Mouse (Mus musculus) lung, postnatal 14 days (tissue): ENCODE measurements around the gene Arnt2.

Source experiments
- DNase-seq: peaks from one replicate; pipeline ENCODE4 v3.0.0; 2021

The Arnt2 gene

DNA sequence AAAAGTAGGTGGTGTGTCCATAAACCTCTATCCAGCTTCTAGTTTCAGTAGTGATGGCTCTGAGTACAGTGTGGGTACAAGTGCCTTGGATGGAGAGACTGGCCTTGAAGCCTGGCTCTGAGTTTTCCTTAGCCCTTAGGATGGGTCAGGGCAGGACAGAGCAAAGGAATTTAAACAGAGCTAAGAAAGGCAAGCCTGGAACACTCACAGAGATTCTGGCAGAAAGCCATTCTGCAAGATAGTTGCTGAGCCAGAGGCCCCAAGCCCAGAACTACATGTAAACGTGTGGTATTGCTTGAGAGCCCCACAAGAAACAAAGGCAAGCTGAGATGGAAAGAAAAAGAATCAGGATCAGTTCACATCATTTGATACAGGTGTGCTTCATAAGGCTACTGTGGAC, 70.8 kb downstream of the Arnt2 start:
- DNase-seq, result peak; percentile 29

DNA sequence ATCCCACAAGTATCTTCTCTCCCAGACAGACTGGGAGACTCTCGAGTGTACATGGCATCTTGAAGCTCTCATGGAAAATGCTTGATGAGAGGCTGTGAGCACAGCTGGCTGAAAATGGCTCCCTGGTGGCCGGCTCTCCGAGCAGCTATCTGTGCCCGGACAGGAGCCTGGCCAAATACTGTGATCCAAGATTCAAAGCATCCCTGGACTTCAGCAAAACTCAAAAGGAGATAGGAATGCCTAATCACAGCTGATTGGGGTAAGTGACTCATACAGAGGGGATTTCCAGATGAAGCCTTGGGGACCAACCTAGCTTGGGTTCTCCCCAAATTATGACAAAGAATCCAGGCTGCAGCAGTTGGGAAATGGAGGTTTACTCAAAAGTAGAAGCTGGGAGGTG, 72.2 kb downstream of the Arnt2 start:
- no peak for DNase-seq

DNA sequence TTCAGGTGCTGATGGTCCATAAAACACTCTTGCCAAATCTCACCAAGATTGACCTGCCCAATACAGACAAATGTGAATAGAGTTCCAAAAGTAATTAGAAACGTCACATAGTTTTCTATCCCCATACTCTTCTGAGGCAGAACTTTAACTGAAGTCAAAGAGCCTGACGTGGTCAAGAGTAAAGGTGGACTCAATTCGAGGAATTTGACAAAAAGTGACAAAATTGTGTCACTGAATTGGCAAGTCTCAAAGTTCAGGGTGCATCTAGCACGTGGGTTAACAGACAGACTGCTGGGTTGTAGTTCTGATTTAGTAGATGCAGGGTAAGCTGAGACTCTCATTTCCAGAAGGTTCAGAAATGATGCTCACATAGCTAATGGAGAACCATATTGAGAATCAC, 73.1 kb downstream of the Arnt2 start:
- DNase-seq, result no peak

DNA sequence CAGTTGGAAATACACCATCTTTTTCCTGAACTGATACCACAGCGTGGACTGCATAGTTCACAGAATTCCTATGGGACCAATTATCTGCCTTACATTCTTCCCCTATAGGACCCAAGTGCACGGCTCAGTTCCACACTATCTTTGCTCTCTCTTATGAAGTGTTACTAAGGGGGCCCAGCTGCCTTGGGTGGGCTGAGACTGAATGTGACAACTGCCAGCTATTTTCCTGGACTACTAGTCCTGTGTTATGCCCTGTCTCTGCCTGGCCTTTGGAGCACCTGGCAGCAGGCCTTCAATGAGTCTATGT, 73.4 kb downstream of the Arnt2 start:
- no peak for DNase-seq

DNA sequence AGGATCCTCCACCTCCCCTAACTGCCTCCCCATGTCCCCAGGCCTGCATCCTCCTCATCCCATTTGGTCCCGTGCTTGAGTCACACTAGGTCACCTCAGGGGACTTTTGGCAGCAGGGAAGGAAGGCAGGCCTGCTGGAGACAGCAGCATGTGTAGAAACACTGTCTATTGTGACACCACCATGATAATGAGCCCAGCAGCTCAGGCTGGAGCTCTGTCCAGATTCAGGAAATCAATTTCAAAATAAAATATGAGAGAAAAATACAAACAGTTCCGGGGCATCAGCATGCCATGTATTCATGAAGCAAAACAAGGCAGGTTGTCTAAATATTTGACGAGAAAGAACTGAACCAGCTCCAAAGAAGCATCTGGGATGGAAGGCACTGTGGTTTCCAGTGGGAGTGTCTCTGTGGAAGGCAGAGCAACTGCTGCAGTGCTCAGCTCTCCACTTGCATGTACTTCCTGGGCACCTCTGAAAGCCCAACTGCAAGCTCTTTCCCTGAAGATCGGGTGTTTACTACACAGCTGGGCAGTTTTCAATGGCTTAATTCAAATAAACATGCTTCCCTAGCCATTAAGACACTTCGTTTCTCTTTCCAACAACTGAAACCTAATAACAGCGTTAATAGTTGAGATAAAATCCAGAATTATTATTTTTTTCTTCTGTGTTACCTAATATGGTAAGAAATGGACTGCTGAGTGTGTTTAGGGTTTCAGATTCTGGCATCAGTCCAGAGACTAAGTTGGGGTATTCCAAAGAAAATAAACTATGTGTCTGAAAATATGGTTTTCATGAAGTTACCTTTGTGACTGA, 74.0 kb downstream of the Arnt2 start:
- peak; percentile 25 for DNase-seq

DNA sequence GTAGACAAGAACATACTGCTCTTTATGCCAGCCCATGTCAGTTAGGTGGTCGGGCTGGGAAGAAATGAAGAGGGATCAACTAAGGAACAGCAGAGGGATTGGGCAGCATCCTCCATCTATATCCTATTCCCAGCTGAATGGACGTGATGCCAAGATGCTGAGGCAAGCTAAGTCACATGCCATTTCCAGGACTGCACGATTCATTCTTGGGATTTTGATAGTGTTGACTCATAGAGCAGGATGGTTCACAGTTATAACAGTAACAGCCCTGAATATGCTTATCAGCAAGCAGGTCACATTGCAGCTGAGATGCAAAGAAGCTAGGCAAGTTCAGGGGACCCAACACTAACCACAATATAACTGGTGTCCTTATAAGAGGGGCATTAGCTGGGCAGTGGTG, 76.0 kb downstream of the Arnt2 start:
- DNase-seq, result no peak

DNA sequence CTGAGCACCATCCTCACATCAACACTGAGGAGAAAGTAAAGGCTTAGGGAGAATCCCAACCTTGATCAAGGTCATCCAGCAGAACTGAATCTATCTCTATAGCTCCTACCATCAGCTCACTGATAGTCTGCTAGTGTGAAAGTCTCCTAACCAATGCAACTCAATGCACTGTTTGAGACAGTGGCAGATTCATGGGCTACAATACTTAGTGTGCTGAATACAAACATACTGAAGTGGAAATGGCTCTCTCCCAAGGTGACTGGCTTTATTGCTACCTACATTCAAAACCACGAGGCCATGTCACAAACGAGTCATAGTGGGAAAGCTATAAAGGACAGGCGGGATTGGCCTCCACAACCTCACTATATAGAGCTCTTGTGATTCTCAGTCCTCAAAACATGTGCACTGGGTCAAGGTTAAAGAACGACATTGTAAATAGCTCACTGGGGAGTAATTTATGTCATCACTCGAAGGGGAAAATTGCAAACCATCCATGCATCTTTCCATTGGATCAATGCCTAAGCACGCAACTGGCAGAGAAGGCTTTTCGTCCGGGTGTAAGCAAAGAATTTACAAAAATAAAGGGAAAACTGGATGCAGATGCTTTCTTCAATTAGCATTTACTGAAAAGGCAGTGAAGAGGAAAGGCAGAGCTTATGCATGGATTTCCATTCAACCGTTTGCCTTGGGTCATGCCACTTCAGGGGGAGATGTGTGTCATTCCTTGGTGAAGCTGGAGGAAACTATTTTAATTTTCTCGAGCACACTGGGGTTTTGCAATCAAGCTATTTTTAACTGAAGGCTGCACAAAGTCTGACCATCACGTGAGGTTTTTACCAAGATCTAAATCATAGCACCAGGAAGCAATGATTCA, 77.4 kb downstream of the Arnt2 start:
- DNase-seq, result no peak

DNA sequence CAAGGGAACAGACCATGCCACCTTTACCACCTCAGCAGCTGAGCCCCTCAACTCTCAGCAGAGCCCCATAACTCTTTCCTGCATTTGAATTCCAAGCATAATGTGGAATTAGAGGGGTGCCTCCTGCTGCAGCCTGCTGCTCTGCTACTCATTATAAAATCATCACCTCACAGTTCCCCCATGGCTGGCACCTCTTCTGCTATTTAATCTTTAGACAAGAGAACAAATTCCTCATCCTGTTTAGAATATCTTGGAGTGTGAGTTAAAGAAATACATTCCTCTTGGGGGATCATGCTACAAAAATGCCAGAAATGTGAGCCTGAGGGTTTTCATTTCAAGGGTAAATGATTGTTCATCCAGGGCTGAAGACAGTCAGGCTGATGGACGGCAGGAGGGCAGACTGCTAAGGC, 80.8 kb downstream of the Arnt2 start:
- no peak for DNase-seq

DNA sequence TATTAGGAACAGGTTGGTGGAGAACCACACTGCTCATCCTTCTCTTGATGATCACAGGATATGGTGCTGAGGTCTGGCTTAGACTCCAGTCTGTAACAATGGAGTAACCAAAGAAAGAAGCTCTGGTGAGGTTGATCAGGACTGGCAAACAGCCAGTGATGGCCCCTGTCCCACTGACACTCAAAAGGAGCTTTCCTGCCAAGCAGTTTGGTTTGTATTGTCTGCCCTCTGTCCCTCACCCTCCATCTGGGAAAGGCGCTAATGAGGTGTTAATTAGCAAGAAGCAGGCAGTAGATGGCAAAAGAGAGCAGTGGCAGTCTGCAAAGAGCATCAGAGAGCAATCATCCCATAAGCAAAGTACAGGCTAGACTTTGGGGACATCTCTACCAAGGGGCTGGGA, 81.2 kb downstream of the Arnt2 start:
- DNase-seq, result peak; percentile 57

DNA sequence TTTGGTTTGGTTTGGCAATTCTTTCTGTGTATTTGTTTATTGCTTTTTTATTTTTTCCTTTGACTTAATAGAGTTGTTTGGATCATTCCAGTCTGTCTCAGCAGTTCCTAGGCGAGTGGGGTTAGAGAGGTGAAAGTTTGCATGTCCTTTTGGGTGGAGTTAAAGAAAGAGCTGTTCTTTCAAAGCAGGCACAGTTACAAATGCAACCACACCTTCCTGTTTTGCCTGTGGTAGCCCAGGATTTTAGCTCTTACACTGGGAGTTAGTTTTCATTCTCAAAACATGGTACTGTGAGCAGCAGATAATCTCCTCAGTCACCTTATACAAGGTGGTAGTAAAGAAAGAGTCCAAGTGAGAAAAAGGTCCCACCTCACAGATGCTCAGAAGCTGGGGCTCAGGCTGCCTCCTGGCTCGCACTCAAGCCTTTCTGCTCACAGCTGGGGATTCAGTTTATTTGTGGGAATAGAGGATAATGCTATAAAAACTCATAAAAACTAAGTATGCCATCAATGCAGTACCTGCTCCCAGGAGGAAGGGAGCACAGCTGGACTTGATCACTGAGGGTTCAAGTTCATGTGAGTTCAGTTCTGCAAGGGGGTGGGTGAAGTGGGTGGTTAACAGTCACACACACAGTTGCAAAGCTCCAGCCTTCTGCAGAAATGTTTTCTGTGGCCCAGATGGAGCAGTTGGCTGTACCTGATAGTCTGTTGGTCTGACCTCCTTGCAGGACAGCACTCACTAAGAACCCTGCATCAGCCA, 84.2 kb downstream of the Arnt2 start:
- DNase-seq, result no peak

DNA sequence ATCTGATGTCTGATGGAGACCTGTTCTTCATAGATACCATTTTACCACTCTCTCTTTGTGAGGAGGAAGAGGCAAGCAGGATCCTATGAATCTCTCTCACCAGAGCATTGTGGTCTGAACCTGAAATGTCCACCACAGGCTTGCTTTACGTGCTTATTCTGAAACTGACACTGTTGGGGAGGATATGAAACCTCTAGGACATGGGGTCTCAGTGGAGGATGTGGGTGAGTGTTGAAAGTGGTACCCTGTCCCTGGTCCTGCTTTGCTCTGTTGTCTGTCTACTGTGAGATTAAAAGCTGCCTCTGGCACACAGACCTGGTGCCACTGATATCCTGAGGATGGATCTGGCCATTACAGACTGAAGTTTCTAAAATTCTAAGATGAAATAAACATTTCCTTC, 88.4 kb downstream of the Arnt2 start:
- no peak for DNase-seq

DNA sequence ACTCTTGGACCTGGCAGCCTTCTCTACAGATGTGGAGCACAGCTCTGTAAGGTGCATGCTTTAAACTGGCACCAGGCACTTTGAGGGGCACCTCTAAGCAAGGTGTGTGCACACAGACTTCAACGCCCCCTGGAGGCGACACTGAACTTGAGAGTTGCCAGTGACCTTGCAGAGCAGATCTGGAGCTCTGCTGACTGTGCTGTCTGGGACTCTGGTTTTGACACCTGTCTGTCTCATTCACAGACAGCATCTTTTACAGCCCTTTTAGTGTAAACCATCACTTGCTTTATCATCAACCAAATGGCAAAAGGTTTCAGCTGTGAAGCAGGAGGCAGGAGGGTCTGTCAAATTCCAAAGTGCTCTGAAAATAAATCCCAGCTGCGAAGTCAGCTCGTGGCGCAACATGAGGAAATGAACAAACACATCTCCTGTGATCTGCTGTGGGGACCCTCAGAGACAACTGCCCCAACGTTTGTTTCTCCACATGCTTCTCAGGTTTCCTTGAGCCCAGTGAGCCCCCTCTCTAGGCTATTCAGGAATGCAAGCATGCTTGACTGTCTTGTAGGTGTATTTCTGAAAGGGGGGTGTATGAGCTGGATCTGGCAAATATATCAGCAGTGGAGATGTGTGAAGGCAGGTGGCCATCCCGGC, 94.5 kb downstream of the Arnt2 start:
- DNase-seq, result peak; percentile 53

DNA sequence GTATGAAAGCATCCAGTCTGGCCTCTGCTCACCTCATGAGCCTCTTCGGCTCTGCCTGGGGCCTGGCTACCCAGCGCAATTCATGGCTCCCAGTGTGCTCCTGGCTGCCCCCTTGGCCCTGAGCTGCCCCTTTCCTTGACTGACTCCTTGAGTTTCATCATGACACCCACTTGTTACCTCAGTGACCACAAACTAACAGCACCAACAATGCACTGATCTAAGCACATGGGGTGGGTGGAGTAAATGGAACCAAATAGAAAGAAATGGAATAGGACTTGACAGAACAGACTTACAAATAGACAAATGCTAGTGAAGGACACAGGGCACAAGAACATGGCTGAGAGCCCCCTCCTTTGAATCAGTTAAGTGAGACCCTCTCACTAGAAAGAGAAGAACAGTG, 95.2 kb downstream of the Arnt2 start:
- DNase-seq, result no peak

DNA sequence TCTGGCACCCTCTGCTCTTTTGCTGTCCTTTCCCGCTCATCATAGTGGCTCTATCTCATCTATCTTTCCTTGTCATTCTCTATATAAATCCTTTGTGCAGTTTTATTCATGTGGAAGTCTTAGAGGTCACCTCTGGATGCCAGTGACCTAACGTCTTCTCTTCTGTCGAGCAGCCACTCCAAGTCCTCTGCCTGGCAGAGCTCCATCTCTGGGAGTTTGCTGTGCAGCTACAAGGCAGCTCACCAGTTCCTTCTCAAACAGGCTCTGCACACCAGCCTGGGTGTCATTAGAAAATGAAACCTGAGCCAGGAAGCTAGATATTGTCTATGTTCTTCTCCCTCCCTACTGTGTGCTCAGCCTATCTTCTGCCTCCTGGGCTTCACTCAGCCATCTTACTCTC, 98.4 kb downstream of the Arnt2 start:
- no peak for DNase-seq

DNA sequence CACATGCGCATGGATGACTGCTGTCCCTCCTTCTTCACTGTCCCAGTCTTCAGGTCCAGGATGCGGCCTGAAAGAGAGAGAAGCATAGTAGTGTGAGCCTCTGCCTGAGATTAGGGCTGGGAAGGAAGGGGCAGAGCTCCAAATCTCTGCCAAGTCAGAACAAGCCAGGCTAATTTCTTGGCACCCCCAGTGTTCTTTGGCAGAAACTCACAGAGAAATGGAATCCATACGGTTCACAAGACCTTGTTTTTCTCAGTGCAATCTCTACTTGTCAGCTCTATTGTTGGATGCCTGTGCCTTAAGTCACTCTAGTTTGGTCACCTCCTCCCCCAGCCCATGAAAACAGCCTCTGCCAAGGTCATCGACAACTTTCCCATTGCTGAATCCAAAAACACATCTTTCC, 99.1 kb downstream of the Arnt2 start:
- no peak for DNase-seq

DNA sequence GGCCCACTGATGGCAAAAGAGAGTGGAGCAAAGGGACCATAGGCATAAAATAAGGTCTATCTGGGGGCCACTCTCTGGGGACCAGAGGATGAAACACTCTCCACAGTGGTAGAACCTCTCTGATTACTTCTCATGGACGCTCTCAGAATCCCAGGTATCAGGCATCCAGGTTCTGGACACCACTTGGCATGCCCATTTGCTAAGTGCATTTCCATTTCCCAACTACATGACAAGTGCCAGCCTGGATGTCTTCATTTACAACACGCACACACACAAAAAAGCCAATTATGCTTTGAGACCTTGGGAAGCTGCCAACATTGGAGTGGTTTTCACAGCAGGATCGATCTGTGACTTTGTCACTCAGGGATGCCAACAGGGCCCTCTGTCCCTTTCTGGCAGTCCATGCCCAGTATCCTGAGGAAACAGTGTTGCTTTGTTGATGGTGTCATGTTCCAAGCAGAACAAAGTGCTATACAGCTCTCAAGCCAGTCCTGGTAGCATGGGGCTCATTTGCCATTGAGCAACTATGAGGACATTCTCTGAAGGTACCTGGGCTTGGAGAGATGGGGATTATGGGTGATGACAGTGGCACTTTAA, 102.5 kb downstream of the Arnt2 start:
- no peak for DNase-seq

DNA sequence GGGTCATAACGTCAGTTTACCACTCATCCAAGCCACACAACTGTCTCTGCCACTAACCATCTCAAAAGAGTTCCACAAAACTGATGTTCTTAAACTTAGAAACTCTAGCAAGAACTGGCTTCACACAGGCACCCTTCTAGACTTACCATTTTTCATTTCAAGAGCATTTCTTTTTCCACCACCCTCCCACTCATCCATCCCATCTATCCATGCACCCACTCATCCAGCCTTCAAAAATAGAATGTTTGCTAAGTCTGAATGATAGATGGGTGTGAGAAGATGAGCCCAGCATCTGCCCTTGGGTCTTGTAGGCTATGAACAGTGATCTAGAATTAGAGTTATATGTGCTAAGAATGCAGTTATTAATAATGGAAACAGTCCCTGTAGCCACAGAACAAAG, 109.7 kb downstream of the Arnt2 start:
- no peak for DNase-seq

DNA sequence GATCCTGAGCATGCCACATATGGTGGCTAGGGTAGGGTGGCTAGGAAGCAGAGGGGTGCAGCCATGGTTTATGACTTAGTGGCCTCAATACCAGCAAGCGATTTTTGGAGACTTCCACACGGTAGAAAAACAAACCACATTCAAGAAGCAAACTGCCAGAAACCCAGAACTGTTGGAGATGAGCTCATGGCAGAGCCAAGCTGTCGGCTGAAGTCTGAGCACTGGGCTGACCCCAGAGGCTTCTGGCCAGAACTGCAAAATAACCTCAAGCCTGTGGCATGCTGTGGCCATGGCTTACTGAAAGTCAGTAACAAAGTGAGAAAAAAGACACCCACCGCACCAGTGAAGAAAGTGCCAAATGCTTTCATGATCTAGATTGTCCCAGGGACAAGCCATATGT, 110.4 kb downstream of the Arnt2 start:
- DNase-seq, result peak; percentile 23

DNA sequence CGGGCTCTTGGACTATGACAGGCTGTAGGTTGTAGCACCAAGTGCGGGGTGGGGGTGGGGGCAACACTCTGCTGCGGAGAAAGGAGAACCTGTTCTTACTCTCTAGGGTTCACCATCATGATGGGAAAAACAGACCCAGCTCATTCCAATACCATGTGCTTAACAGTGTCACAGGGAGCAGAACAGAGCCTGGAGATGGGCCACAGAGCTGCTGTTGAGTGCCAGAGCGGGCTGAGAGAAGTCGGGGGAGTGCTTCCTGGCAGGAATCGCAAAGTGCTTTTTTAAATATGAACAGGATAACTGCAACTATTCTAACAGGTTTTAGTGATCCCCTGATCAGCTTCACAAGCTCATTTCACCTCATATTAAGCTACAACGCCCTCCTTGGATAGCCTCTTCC, 116.9 kb downstream of the Arnt2 start:
- no peak for DNase-seq

DNA sequence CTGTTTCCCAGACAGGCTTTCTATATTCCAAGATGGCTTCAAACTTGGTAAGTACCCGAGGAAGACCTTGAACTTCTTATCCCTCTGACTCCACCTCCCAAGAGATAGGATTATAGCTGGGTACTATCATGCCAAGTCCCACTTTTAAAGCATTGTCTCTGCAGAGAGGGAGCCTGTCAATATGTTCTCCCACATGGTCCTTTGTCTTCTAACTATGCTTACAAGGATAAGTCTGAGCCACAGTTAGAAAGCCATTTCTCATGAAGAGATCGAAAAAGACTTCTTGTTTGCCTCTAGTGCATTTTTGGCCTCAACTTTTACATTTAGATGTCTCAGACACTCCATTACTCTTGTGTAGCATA, 122.8 kb downstream of the Arnt2 start:
- no peak for DNase-seq

DNA sequence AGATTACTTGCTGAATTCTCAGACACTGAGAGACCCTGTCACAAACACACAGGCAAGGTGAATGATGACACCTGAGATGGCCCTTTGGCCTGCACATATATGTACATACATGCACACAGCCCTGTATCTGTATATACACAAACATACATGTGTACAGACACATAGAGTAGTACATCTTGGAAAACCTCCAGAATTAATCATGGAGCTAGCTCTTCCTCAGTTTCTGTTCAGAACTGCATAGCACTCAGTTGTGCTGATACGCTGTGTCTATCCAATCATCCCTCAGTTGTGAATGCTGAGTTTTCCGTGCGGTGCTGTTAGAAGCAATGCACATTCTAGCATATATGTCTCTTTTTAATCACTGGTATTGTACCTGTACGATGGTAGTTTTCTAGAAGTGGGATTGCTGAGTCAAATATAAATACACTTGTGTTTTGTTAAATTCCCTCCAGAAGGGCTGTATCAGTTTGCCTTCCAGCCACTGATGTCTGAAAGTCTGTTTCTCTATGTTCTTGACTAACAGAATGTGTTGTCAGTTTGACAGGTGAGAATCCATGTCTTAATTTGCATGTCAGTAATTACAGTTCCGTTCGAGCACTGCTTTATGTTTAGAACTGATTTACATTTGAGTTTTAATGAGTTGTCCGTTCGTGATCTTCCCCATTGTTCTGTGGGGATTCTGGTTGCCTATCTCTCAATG, 123.3 kb downstream of the Arnt2 start:
- DNase-seq, result no peak

DNA sequence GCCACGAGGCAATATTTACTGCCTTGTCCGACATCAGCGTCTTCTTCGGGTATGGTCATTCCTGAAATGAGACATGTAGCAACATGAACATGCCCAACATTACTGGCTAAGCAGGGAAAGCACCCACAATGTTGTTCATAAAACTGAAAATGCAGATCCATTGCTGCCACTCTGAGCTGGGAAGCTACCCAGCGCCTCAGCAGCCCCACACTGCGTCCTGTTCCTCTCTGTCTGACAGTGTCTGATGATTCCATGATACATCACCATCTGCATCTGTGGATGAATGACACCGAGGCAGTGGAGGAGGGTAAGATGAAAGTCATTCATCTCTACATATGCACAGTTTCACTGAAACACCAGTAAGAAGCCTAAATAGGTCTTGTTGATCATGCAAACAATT, 124.2 kb downstream of the Arnt2 start:
- no peak for DNase-seq
